Mouse (Mus musculus) right cerebral cortex, postnatal 4 days (tissue): Measurements from ENCODE around the gene Olfr145.

ENCODE experiments used
- DNase-seq: peaks from one replicate; pipeline ENCODE4 v3.0.0-alpha.2; 2022

Gene Olfr145

DNA sequence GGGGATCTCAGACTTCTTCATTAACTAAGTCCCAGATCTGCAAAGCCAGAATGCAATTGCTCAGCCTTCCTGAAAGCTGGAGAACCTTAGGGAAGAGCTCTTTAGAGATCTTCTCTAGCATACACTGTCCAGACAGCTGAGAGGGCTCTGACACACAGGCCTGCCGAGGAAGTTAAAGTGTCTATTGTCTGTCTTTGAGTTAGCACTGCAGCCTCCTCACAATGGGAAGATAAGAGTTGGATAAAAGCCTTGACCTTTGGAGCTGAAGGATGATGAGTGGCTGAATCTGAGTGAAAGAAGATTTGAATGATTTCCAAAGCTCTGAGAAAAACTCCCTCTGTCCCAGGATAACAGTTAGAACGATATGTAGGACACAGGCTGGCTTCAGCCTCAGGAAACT lies at the start of gene Olfr145:
TSS of gene Olfr145 (plus strand) at position 64 of the 400 bp plus-strand sequence.
- no peak for DNase-seq

DNA sequence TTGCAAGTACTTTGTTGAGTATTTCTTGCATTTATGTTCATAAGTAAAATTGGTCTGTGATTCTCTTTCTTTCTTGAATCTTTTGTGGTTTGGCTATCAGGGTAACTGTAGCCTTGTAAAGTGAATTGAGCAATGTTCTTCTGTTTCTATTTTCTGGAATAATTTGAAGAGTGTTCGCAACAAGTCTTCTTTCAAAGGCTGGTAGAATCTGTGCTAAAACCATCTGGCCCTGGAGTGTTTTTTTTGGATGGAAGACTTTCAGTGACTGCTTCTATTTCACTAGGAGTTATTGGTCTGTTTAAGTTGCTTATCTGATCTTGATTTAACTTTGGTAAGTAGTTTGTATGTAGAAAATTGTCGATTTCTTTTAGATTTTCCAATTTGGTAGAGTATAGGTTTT lies 47.3 kb upstream of the Olfr145 start:
- DNase-seq: no peak

DNA sequence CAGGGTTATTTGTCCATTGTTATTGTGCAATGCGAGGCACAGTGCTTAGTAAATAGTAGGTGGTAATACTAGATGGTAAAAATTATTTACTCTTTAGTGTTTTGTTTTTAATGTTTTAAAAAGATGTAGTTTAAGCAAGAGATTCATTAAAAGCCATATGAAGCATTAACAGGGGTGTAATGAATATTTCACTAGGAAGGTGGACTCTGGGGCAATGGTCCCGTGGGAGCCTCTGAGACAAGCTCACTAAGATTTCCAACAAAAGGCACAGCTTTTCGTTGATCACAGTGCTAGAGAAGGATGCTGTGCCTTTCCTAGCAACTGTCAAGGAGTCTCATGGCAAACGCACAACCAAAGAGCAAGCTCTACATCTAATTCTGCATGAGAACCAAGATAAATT lies 42.6 kb upstream of the Olfr145 start, which contains the start of gene Olfr877:
TSS of gene Olfr877 (plus strand) at position 301 of the 400 bp plus-strand sequence.
- DNase-seq: no peak

DNA sequence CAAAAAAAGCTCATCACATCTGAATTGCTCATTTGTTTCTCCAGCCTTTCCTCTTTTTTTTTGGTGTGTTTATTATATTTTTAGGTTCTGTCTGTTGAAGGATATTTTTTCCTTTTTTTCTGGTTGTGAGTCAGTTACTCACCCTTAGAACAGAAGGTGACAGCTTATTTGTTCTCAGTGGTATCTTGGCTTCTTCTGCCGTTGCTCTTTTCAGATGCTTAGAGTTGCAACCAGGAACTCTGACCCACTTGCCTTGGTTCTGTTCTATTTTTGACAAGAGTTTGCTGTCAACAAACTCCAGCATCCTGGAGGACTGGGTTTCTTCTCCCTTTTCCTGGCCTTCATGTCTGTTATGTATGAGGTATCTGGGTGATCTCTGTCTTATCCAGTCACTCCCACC lies 33.2 kb upstream of the Olfr145 start:
- DNase-seq: no peak

DNA sequence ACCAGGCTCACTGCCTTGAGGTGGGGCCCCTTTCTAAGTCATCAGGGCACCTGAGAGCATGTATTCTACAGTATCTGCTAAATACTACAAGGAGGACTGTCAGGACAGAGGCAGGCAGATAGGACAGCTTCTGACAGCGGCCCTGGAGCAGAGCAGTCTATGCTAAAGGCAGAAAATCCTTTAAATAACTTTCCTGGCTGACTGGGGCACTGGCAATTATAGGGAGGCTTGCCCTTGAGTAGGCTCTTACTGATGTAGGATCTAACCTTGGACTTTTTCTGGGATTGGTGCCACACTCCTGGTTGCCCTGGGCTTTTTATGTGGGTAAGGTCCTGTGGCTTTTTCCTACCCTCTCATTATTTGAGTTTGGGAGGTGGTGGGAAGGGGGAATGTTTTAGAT lies 26.3 kb upstream of the Olfr145 start:
- no peak for DNase-seq

DNA sequence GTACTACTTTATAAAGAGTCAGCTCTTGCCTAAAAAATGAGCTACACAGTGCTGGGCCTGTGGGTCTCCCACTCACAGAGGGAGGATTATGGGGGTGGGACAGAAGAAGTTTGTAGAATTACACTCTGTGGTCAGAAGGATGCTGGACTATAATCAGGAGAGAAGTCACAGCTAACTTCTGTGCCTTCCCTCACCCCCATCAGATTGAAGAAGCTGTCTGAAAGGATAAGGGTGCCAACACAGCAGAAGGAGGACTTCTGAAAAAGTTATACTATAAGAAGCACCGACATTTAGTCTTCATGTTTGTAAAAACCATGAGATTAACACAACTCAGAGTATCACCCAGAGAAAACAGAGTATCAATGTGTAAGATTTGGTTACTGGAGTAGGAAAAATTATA lies 25.4 kb upstream of the Olfr145 start:
- DNase-seq: no peak

DNA sequence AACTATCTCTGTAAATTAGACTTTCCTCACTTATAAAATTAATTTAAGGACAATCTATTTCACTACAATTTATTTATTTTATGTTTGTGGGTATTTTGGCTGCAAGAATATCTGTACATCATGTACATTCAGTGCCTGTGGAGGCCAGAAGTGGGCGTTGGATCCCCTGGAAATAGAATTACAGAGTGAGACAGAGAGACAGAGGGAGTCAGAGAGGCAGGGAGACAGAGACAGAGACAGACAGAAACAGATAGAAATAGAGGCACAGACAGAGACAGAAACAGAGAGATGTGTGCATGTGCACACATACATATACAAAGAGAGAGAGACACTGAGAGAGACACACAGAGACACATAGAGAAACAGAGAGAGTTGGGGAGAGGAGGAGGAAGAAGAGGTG lies 25.0 kb upstream of the Olfr145 start:
- no peak for DNase-seq

DNA sequence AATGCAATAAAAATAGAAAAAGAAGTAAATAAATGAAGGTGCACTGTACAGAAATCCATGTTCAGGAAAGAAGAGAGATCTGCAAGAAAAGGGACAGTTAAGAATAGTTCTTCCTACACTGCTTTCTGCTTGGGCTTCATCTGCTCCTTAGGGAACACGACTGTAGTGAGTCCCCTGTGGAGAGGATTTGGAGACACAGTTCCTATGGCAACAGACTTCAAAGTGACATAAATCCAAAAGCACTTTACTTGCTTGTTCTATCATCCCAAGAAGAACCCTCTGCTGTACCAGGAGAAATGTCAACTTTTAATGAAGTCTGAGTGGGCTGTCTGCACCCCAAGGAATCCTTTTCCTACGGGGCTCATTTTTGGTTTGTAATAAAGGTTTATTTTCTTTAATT lies 5.6 kb upstream of the Olfr145 start:
- DNase-seq: no peak

DNA sequence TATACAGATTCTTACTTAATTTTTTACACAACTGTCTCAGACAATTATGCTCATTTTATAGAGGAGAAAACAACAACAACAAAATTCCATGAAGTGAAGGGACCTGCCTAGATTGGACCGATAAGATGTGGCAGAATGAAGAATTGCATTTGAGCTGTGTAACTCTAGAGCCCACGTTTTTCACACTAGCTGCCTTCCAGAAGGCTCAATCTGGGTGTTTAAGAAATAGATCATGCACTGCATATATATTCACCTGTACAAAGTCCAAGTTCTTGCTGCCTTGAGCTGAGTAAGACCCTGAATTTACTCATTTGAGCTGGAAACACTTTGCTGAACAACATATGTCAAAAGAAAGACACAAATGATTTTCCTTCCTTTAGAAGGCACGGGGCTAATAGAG lies 9.0 kb downstream of the Olfr145 start:
- no peak for DNase-seq

DNA sequence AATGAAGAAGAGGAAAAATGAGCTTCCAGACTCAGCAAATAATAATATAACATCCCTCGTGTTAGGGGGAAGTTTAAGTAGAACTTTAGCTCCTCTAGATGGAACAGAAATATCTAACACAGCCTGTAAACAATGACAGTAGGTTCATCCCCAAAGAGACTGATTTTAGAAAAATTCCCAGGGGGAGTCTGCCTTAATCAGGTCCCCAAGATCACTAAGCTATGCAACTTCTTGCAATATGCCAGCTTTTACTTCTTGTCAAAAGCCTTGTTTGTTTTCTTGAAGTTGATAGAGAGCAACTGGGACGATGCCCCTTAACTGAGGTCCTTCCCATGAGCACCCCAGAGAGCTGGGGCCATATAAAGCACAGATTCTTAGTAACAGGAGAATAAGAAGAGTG lies 21.0 kb downstream of the Olfr145 start, which contains the start of gene Olfr878:
TSS of gene Olfr878 (plus strand) at position 301 of the 400 bp plus-strand sequence.
- no peak for DNase-seq

DNA sequence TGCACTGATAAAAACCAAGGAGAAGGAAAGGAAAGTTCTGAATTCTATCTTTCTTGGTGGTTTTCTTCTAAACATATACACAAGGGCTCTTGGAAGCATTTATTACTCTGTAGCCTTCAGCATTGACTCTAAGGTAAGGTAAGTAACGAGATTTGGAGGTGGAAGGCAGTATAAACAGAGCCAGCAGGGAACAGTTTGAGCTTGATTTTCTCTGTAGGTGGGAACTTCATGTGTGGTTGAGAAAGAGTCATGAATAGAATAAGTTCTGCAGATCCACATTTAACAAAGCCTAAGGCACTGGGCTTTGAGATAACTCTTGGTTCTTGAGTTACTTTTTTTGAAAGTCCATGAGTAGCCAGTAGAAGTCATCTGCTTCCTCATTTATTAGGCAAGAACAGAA lies 21.5 kb downstream of the Olfr145 start:
- no peak for DNase-seq

DNA sequence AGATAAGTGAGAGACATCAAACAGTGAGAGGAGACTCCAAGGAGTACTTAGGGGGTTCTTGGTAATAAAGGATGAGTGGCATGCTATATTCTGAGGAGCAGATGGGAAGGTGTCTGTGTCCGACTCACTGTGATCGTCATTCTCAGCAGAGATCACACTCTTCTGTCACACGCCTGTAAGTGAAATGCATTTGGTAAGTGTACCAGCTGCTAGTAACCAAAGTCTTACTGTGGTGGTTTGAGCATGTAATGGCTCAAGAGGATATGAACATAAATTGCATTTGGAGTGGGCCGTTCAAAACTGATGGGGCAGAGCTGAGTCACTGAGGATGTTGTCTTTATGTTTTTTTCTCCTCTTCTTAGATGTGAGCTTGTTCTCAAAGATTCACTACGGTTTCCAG lies 27.7 kb downstream of the Olfr145 start:
- no peak for DNase-seq

DNA sequence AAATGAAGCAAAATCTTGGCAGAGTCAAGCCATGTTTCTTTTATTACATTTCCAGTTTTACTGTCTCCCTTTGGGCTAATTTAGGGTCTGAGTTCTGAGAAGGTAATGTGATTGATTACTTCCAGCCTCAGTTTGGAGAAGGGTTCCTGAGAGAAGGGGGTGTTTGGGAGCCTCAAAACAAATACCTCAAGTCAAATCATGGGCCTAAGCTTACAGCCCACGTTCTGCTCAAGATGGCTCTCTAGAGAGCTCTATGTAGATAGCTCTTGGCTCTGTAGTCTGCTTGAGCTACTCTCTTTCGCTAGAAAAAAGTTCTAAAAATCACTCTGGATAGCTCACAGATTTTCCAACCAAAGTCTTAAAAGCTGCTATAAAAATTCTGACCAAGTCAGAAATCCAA lies 28.9 kb downstream of the Olfr145 start:
- DNase-seq: no peak

DNA sequence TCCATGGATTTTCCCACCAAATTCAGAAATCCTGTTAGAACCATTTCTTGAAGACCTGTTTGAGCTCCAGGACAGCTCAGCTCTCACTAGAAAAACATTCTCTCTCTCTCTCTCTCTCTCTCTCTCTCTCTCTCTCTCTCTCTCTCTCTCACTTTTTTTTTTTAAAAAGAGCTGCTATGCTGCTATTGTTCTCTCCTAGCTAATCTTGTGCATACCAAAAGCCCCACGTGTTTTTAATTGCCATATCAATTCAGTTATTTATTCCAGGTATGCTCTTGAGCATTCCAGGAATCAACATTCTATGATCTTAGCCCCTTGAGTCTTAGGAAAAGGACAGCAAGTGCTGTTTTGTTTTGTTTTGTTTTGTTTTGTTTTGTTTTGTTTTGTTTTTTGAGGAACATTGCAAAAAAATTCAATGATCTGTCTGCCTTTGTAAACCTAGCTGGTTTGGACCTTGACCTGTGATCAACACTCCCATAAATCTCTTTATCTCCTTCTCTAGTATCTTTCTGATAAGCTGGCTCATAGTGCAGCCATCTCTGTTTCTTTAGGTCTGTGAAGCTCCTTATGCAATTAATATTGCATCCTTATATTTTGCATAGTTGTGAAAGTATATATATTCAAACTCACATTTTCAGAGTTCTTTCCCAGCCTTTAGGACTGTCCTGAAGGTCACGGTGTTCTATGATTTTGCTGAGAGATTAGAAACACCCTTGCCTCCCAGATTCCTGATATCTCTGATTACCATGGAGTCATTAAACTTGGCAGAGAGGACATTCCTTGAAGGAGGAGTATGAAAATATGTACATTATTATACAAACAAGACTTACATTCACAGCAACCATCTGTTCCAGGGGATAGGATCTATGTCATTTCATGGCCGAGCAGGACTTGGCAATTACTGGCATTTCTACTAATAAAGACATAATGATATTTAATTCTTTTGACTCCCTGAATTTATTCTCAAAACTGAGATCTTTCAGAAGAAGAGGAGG lies 29.8 kb downstream of the Olfr145 start:
- no peak for DNase-seq

DNA sequence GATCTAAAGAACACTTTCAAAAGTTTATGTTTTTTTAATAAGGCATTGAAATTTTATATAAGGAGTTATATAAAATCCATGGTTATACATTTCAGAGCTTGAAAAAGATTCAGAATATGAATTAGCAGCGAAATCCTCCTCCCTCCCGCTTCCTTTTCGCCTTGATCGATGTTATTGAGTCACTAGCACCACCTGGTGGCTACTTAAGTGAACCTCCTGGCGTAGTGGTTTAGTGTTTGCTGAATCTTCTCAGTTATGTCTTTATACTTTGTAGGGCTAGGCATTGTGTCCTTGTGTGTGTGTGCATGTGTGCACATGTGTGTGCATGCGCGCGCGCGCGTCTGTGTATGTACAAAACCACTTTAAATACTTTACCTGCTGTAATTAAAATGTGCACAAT lies 36.0 kb downstream of the Olfr145 start:
- peak; percentile 56 for DNase-seq

DNA sequence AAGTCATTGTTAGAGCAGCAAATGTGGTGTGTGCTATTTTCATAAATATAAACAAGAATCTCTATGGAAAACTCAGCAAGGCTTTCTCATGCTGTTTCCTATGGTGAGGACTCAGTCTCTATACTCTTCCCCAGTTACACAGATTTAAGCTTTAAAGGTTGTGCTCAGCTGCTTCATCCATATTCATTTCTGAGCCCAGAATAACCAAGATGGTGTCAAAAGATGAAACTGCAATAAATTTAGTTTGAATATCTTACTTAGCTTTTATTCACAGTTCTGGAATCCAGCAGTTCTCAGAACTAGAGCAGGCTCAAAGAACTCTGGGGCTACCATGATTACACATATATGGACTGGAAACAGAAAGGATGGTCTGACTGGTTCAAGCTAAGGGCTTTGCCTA lies 37.6 kb downstream of the Olfr145 start:
- DNase-seq: no peak

DNA sequence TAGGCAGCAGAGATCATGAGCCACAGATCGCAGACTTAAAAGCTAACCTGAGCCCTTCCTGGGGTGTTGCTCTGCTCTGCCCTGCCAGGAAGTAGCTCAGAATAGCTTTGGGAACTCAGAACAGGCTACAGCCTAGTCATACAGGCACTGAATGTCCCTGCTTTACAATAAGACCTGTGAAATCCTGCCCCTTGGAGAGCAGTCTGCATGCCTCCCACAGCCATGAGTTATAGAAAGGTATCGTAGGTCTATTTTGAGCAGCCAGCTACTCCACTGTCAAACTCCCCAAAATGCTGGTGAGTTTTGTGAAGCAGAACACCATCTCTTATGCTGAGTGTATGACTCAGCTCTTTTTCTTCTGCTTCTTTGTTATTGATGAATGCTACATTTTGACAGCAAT lies 44.6 kb downstream of the Olfr145 start:
- no peak for DNase-seq
